ENCODE assay signal across 26 mouse cellular contexts in genomic region chr4:99081169-99081568, GRCm38 (mm10). TPM values are rescaled to one million over a fixed set of nuclear protein-coding genes. Genes with fewer than 3 reads are reported as not detected.
"Had no signal": no experiment of that assay in that cellular context is flagged by ENCODE, and none has a peak within 500 bp of the region (broad histone marks: within the 10 kb centered on the region; RNA-seq: fewer than 3 reads in every experiment).

No protein-coding gene starts in this region.

- ATAC-seq: hindbrain, embryonic 16.5 days; hindbrain, postnatal 0 days; inflammation-experienced regulatory T-cells, adult 6 months; intestine, embryonic 15.5 days; intestine, embryonic 16.5 days; intestine, postnatal 0 days had no signal

- DNase-seq: heart, postnatal 10 days; heart, postnatal 14 days; heart, postnatal 36 days; heart, postnatal 4 days; kidney, adult 11 months; kidney, adult 18-20 months; kidney, adult 2 months; kidney, adult 8-10 months; kidney, adult 9 months; kidney, postnatal 10 days; kidney, postnatal 14 days; kidney, postnatal 25 days; kidney, postnatal 36 days; kidney, postnatal 4 days; layer of hippocampus, adult 9-11 months; layer of hippocampus, postnatal 36 days had no signal

RNA-seq across cellular contexts. Expression of gene Angptl3, which starts 50.4 kb away (rescaled TPM):
- total RNA-seq: hindbrain, postnatal 0 days; layer of hippocampus, adult 18-20 months; layer of hippocampus, adult 2 months; layer of hippocampus, postnatal 10 days had no signal
- polyA plus RNA-seq: inflammation-experienced regulatory T-cells, adult 6 months; large intestine, adult 2 months had no signal
